Mouse (Mus musculus) stomach, embryonic 14.5 days (tissue): Measurements from ENCODE around the gene Ndn. TPM values are rescaled to one million over a fixed set of nuclear protein-coding genes. Genes with fewer than 3 reads are reported as not detected.

ENCODE experiments used
- ATAC-seq: fragments of 200-750 bp; cut with Nextera tagmentation; 2 replicates; pipeline ENCODE4 v1.8.0; 2017; ENCODE audit warnings: low read depth, moderate TSS enrichment; ENCODE audit not compliant: insufficient number of reproducible peaks, insufficient read depth, low FRiP score
- H3K27ac ChIP-seq: fragments of 300-500 bp; sonication (generic); 2 replicates; pipeline ENCODE4 v1.5.1; 2014; ENCODE audit warnings: mild to moderate bottlenecking, low read length, moderate library complexity, mixed read lengths
- H3K27me3 ChIP-seq: fragments of 300-500 bp; sonication (generic); 2 replicates; pipeline ENCODE4 v1.6.1; 2014; ENCODE audit warnings: low read length, control low read depth, mixed read lengths; ENCODE audit not compliant: control insufficient read depth, insufficient read depth
- H3K36me3 ChIP-seq: fragments of 300-500 bp; sonication (generic); 2 replicates; pipeline ENCODE4 v1.6.1; 2014; ENCODE audit warnings: mild to moderate bottlenecking, control low read depth, low read length, moderate library complexity, mixed read lengths; ENCODE audit not compliant: control insufficient read depth, insufficient read depth
- H3K4me1 ChIP-seq: fragments of 300-500 bp; sonication (generic); 2 replicates; pipeline ENCODE4 v1.6.1; 2014; ENCODE audit warnings: low read length, control low read depth, mixed read lengths; ENCODE audit not compliant: control insufficient read depth, insufficient read depth
- H3K4me2 ChIP-seq: fragments of 300-500 bp; sonication (generic); replicated peaks from 2 replicates; pipeline ENCODE4 v1.6.1; 2014; ENCODE audit warnings: low read depth, low read length, control low read depth
- H3K4me3 ChIP-seq: fragments of 300-500 bp; sonication (generic); 2 replicates; pipeline ENCODE4 v1.5.1; 2014; ENCODE audit warnings: low read depth, low read length, control low read depth
- H3K9ac ChIP-seq: fragments of 300-500 bp; sonication (generic); replicated peaks from 2 replicates; pipeline ENCODE4 v1.6.1; 2014; ENCODE audit warnings: low read depth, mild to moderate bottlenecking, control low read depth, low read length, moderate library complexity, mixed read lengths
- H3K9me3 ChIP-seq: fragments of 300-500 bp; sonication (generic); 2 replicates; pipeline ENCODE4 v1.6.1; 2016; ENCODE audit warnings: low read depth, low read length, control low read depth; ENCODE audit not compliant: control insufficient read depth
- WGBS: fragments of 180-500 bp; shearing (Covaris S2); extraction: QIAGEN DNeasy Blood & Tissue Kit; methylation state at CpG from one replicate; pipeline ENCODE4 v1.1.7; 2014; 5-methylcytosine and 5-hydroxymethylcytosine counted together
- polyA plus RNA-seq: library from polyadenylated mRNA; unstranded; fragments of >200 nt; fragmentation: Nextera tagmentation; extraction: Ambion mirVana; gene quantifications from 2 replicates; pipeline ENCODE4 v1.2.1, GENCODE M21; 2014

The Ndn gene
- polyA plus RNA-seq, 1 experiment from 2014 or later = 101 TPM

DNA sequence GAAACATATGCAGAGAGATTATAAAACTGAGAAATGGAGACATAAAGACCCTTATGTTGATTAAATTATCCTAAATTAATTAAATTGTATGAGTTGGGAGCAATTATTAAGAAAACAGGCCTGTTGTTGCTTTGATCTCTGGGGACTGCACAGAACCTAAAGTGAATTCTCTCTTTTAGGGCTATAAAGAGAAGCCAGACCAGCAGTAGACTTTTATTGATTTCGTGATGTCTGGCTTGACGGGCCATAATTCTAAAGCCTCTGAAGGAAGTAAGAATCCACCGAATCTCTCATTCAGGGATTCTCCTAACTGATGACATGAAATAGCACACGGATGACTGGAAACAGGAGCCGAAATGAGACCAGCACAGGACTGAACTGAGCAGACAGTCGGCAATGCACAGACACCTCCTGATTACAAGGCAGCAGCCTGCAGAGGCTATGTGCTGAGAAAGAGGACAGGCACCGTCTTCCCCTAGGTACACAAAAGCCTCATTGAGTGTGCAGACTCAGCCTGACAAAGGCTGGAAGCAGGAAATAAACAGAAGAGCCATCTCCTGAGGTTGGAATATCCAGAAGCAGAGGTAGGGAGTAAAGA lies 18.8 kb downstream of the Ndn start:
- 58% methylated on average over 7 of the region's 7 CpGs for WGBS
- no peaks in the 10 kb centered on the region for H3K27me3 ChIP-seq
- H3K9ac ChIP-seq = no peak overlapping the region
- H3K4me3 ChIP-seq = no peak overlapping the region
- H3K4me2 ChIP-seq = no peak overlapping the region
- no peak overlapping the region for H3K27ac ChIP-seq
- H3K9me3 ChIP-seq = no peaks in the 10 kb centered on the region
- no peaks in the 10 kb centered on the region for H3K4me1 ChIP-seq
- no peak for ATAC-seq
- no peaks in the 10 kb centered on the region for H3K36me3 ChIP-seq

- Histone ChIP-seq H3K27ac (no peak overlapping the region), H3K36me3 (no peaks in the 10 kb centered on the region), H3K9ac (no peak overlapping the region), H3K4me2 (no peak overlapping the region), H3K4me1 (no peaks in the 10 kb centered on the region), H3K9me3 (no peaks in the 10 kb centered on the region), H3K27me3 (no peaks in the 10 kb centered on the region), H3K4me3 (no peak overlapping the region)
- no peak for ATAC-seq
- 76% methylated on average over 8 of the region's 8 CpGs for WGBS
These were observed 20.4 kb downstream of the Ndn start for GRCm38 (mm10) chr7:62366730-62367129.

GRCm38 (mm10) chr7:62375658-62376057 lies 29.3 kb downstream of the Ndn start:
- Histone ChIP-seq H3K9ac (no peak overlapping the region), H3K9me3 (no peaks in the 10 kb centered on the region; the same call in 1 of the 2 replicates), H3K27ac (no peak overlapping the region), H3K4me3 (no peak overlapping the region), H3K36me3 (no peaks in the 10 kb centered on the region), H3K27me3 (no peaks in the 10 kb centered on the region), H3K4me2 (no peak overlapping the region), H3K4me1 (no peaks in the 10 kb centered on the region)
- 33% methylated on average over 4 of the region's 4 CpGs for WGBS
- ATAC-seq = no peak

GRCm38 (mm10) chr7:62376510-62377304 lies 30.3 kb downstream of the Ndn start, which contains the start of gene Magel2:
TSS of gene Magel2 (plus strand) at chr7:62377010.
- no peak within 1 kb of the TSS; the same call in 1 of the 2 replicates for H3K9ac ChIP-seq
- no peaks in the 10 kb centered on the region; the same call in 1 of the 2 replicates for H3K9me3 ChIP-seq
- H3K36me3 ChIP-seq = no peaks in the 10 kb centered on the region
- H3K4me1 ChIP-seq = no peaks in the 10 kb centered on the region
- WGBS = 20% methylated on average over 31 of the region's 31 CpGs
- peak within 1 kb of the TSS; percentile 36 for H3K4me3 ChIP-seq
- ATAC-seq = peak; percentile 87
- peak within 1 kb of the TSS; percentile 35 for H3K4me2 ChIP-seq
- H3K27ac ChIP-seq = no peak within 1 kb of the TSS
- H3K27me3 ChIP-seq = no peaks in the 10 kb centered on the region

DNA sequence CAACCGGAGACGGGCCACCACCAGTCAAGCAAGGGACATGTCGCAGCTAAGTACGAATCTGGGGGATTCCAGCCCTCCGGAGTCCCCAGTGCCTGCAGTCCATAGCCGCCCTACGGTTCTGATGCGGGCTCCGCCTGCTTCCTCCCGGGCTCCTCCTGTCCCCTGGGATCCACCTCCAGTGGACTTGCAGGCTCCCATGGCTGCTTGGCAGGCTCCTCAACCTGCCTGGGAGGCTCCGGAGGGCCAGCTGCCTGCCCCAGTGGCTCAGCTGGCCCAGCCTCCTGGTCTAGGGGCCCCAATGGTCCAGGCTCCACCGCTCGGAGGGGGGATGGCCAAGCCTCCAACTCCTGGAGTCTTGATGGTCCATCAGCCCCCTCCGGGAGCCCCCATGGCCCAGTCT lies 30.9 kb downstream of the Ndn start:
- H3K27me3 ChIP-seq = no peaks in the 10 kb centered on the region
- 22% methylated on average over 11 of the region's 14 CpGs for WGBS
- ATAC-seq = peak; percentile 57
- peak overlapping the region; percentile 36 for H3K4me3 ChIP-seq
- no peaks in the 10 kb centered on the region for H3K4me1 ChIP-seq
- H3K4me2 ChIP-seq = peak overlapping the region; percentile 35
- no peak overlapping the region; the same call in 1 of the 2 replicates for H3K9ac ChIP-seq
- no peaks in the 10 kb centered on the region; the same call in 1 of the 2 replicates for H3K9me3 ChIP-seq
- no peaks in the 10 kb centered on the region for H3K36me3 ChIP-seq
- H3K27ac ChIP-seq = no peak overlapping the region

GRCm38 (mm10) chr7:62378529-62378928 lies 32.2 kb downstream of the Ndn start:
- WGBS = 88% methylated on average over 9 of the region's 9 CpGs
- H3K36me3 ChIP-seq = no peaks in the 10 kb centered on the region
- H3K4me1 ChIP-seq = no peaks in the 10 kb centered on the region
- H3K4me2 ChIP-seq = no peak overlapping the region
- H3K27me3 ChIP-seq = no peaks in the 10 kb centered on the region
- H3K27ac ChIP-seq = no peak overlapping the region
- no peak; the same call in 1 of the 2 replicates for ATAC-seq
- no peaks in the 10 kb centered on the region; the same call in 1 of the 2 replicates for H3K9me3 ChIP-seq
- no peak overlapping the region for H3K9ac ChIP-seq
- no peak overlapping the region for H3K4me3 ChIP-seq

- H3K9me3 ChIP-seq = no peaks in the 10 kb centered on the region; the same call in 1 of the 2 replicates
- no peak for ATAC-seq
- no peak overlapping the region for H3K27ac ChIP-seq
- no peaks in the 10 kb centered on the region for H3K4me1 ChIP-seq
- no peaks in the 10 kb centered on the region for H3K36me3 ChIP-seq
- no peak overlapping the region for H3K4me2 ChIP-seq
- no peak overlapping the region for H3K4me3 ChIP-seq
- H3K27me3 ChIP-seq = no peaks in the 10 kb centered on the region
- 5% methylated on average over 2 of the region's 2 CpGs for WGBS
- H3K9ac ChIP-seq = no peak overlapping the region
These were observed 36.0 kb downstream of the Ndn start for GRCm38 (mm10) chr7:62382391-62382790.

GRCm38 (mm10) chr7:62388291-62388690 lies 41.9 kb downstream of the Ndn start:
- H3K9me3 ChIP-seq = no peaks in the 10 kb centered on the region
- H3K9ac ChIP-seq = no peak overlapping the region
- no peak overlapping the region for H3K4me2 ChIP-seq
- ATAC-seq = no peak
- H3K27me3 ChIP-seq = no peaks in the 10 kb centered on the region
- H3K4me3 ChIP-seq = no peak overlapping the region
- H3K4me1 ChIP-seq = no peaks in the 10 kb centered on the region
- H3K27ac ChIP-seq = no peak overlapping the region
- WGBS = 44% methylated on average over 4 of the region's 4 CpGs
- no peaks in the 10 kb centered on the region for H3K36me3 ChIP-seq
